Mouse (Mus musculus) CD8-positive naive resting alpha-beta T cell, adult 2 months (primary cell): ENCODE data around the gene Thumpd2.

ENCODE experiments used
- DNase-seq, 2 experiments: peaks; one replicate each; pipeline ENCODE4 v3.0.0; 2022; ENCODE audit warnings: low read depth in 2 of 2, low spot score in 2 of 2

Thumpd2 gene

DNA sequence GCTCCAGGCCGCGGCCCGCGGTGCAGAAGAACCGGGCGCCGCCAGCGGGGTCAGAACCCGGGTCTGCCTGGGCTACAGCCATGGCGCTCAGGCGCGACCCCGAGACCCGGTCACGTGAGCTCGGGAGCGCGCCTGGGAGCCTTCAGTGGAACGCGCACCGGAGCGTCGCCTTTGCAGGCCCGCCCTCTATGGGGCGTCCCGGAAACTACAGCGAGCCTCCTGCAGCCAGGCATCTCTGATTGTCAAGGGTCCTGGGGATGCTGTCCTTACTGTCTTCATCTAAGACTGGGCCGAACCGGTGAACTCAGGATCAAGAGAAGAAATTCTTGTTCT, at the start of gene Thumpd2:
Gene Thumpd2, minus strand, starts transcription at position 104 of the 333 bp plus-strand sequence.
- peak; percentile 85 to 89 for DNase-seq

DNA sequence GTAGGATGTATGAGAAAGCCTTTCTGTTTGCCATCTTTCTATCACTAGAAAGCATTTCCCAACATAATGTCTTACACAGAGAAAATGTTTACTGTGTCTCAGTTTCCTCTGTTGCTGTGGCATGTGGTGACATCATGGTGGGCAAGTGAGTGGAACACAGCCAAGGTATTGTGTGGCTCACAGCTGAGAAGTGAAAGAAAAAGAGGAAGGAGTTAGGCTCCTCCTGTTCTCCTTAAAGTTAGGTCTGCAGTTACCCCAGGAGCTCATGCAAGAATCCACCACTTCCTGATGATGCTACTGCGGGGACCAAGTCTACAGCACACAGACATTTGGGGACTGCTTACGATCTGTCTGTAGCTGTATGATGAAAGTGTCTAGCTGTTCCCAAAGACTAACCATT, 39.4 kb upstream of the Thumpd2 start:
- no peak for DNase-seq

DNA sequence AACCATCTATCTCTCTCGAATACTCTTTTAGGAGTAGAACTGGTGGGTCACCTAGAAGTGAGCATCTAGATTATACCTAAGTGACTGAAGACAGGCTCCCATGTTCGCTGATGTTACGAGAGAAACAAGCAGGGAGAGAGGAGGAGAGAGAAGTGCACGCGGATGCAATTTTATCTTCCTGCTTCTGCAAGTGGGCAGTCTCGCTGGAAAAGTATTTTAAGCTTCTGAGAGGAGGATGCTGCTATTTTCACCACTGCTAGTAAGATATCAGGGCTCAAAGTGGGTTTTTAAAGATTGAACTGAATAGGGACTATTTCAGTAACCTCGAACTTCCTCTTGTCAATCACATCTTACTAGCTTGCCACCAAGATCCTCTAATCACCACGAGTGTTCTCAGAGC, 38.0 kb upstream of the Thumpd2 start:
- DNase-seq = no peak

DNA sequence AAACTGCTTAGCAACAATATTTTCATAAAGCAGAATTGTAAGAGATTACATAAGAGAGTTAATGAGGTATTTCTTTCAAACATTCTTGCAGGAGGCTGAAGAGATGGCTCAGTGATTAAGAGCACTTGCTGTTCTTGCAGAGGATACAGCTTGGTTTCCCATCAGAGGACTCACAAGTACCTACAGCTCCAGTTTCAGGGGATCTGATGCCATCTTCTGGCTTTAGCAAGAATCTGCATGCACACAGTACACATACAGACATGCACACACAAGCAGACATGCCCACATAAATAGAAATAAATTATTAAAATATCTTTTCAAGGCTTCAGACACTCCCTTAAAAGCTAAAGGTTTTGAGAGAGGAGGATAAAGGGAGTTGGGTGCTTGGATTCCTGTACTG, 33.6 kb upstream of the Thumpd2 start:
- DNase-seq = no peak

DNA sequence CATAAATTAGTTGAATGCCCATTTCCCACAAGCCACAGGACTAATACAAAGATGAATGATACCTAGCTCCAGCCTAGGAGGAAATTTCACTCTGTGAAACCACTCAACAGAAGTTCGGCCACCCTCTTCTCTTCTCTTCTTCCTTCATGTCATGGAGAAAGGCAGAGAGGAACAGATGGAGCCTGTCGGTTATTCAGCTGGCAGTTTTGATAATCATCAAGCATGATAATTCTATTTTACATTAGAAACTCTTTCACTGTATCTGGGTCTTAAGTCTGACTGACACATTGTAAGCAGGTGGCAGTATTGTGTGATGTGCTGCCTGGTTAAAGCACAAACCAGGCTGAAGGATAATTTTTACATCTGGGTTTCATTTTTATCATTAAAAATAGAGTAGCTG, 31.6 kb upstream of the Thumpd2 start:
- no peak for DNase-seq

DNA sequence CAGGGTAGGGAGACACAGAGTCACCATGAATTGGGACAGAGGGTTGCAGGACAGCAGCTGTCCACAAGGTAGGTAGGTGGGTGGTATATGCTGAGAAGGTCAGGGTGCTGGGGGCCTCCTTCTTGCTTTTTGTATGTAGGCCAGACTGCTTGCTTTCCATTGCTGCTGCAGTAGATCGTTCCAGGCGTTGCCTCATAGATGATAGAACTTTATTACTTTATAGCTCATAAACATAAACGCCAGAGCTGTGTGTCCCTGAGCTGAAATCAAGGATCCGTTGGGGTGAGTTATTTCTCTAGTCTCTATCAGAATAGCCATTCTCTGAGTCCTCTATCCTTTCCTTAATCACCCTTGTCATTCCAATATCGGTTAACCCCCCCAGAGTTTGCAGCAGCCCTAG, 27.9 kb upstream of the Thumpd2 start:
- DNase-seq = no peak

DNA sequence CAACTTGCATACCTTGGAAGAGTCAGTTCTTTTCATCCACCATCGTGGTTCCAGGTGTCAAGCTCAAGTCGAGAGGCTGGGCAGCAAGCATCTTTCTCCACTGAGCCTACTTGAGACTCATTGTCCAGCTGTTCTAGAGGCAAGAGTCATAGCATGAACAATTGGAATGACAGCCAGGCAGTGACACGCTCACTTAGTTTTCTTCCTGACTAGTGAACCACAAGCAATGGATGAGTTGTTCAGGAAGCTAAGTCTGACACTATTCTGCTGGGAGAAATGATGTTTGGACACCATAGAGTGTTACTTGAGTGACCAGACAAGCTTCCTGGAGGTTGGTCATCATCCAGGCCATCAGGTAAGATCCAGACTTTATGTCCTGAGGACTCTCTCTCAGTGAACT, 24.0 kb upstream of the Thumpd2 start:
- no peak for DNase-seq

DNA sequence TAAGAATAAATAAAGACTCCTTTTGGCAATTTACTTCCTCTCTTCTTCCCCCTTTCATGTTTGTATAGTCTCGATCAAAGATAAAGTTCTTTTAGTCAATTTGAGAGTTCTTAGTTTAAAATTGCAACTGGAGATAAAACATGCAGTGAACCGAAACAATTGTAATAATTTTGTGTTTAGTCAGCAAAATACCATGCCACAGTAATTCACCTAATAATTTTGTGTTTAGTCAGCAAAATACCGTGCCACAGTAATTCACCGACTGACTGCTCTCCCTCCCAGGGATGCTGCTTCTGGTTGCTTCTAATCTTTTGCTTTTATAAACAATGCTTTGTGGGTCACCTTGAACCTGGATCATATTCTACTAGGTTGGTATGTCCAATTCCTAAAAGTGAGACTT, 22.9 kb upstream of the Thumpd2 start:
- no peak for DNase-seq

DNA sequence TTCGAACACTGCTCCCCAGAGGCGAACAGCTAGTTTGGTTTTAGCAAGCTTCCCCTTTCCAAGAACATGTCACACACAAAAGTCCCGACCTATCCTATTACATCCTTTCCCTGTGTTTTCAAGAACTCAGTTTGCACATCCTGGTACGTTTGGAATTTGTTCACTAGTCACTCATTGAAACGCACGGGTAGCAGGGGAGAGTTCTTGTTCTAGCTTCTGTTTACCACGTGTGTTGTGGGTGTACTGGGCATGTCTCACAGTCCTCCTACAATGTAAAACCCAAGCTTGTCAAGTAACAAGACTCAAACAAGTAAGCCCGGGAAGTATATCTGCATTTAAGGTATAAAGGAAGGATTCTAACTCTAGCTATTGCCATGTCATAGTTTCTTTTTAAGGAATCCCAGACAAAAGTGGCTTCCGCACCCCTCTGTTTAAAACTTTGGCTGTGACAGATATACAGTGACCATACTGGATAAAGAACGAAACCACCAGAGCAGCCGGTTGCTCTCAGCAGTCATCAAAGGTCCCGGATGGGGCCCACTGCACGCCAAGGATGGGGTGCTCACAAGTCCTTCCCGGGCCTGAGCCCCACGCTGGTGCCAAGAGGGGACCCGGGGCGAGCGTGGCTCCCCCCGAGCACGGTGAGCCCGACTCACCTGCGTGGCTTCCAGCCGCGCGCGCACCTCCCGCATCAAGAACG, 453 bp downstream of the Thumpd2 start:
- DNase-seq = no peak

DNA sequence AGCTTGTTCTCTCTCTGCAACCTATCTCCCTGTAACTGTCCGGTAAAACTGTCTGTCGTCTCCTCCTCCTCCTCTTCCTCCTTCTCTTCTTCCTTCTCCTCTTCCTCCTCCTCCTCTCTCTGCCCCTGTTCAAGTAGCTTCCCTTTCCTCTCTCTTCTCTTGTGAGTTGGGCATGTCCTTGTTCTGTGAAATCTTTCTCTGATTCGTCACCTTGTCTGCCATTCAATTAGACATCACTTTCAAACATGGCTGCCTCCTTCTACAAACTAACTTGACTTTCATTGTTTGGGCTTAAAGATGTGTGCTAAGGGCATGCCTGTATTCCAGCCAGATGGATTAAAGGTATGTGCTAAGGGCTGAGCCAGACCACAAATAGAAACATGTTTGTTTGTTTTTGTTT, 1.5 kb downstream of the Thumpd2 start:
- no peak for DNase-seq

DNA sequence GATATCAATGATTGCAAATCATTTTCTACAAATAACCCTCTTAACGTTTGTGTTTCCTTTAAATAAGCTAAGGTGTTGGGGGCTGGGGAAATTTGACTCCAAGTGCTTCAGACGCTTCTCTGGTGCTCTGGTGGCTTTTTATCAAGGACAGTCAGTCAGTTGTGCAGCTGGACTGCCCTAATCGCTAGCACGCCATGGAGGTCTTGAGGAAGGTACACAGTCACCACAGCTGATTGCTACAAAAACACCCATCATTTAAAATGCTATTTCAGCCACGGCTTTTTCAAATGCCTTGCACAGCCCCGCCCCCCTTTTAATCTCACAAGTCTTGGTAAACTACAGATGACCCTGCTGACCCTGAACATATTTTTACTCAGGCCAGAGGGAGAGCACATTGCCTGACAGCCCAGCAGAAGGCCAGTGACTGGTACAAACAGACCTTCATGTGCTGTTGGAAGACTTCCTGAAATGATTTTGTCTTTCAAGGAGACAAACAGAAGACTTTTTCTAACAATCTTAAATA, 2.5 kb downstream of the Thumpd2 start:
- DNase-seq = no peak

DNA sequence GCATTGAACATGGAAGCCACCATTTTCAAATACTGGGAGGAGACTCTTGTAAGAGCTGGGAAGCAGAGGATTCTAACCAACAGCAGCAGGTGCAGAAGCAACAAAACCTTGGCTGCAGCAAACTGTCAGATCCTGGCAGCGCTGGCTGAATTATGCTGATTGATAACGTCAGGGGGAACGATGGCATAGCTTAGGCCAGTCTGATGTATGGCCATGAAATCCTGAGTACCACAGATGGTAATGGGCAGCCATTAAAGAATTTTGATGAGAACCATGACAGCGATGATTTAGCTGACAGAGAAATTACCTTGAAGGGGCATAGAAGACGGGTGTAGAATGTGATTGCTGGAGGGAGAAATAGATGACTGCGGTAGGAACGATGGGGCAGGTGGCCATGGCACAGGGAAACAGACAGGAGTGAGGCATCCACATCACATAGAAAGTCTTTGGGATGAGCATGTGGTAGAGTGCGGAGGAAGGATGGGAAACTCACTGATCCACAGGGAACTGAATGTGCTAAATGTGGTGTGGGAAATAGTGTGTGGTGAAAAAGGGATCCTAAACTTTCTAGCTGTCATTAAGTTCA, 8.0 kb downstream of the Thumpd2 start:
- no peak for DNase-seq

DNA sequence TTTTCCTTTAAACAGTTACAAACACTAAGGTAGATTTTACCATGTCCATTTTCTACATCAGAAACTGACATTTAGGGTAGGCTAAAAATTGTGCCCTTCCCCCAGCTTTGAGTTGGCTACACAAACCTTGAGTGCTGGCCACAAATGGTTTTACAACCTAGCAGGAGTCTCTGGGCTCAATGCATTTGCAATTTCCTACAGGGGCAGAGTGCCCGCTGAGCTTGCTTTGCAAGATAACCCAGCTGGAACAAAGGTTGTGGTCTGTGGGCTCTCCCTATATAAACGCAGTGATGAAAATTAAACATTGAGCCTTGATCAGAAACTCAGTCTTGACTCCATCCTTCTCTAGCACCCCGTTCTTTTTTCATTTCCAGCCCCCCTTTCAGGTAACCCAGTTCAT, 8.8 kb downstream of the Thumpd2 start:
- no peak for DNase-seq

DNA sequence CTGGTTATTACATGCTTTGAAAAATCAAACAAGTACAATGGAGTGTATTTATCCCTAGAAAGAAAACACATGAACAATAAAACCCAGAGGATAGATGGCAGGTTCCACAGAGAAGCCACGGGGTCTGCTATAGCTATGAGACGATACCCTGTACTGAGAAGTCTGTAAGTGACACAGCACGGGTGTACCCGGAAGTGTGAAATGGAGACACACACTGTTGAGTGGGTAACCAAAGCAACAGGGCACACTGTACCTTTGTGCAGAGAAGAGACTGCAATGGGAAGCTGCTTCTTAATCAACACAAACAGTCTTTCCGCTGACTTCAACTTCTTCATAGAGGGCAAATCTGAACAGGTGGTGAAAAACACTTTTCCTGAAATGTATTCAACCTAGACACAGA, 9.4 kb downstream of the Thumpd2 start:
- no peak for DNase-seq

DNA sequence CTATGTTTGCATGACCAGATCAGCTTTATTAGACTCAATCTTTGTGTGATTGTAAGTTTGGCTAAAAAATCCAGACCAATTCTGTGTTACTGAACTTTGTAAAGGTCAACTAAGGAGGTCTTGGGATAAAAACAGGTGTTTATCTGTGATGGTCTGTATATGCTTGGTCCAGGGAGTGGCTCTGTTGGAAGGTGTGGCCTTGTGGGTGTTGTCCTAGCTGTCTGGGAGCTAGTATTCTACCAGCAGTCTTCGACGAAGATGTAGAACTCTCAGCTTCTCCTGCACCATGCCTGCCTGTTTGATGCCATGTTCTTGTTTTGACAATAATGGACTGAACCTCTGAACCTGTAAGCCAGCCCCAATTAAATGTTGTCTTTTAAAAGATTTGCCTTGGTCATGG, 11.6 kb downstream of the Thumpd2 start:
- no peak for DNase-seq

DNA sequence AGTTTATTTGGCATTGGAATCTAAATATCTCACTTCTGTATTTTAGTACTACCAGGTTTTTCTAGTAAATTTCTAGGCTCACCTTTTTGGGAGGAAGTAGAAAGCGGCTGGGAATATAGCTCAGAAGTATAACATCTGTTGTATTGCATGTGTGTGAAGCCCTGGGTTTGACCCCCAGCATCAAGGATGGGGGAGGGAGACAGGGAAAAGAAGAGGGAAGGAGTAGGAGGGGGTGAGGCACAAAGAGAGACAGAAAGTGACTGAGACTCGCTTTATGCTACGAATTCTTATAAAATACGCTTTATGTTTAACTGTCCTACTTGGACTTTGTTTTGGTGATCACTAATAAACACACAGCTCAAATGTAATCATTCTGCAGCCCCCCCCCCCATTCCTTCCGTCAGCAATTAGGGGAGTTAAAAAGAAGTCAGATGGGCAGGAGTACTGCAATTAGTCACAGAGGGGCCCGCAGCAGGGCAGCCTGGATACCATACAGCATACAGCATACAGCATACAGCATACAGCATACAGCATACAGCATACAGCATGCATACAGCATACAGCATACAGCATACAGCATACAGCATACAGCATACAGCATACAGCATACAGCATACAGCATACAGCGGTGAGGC, 16.8 kb downstream of the Thumpd2 start:
- DNase-seq = no peak

DNA sequence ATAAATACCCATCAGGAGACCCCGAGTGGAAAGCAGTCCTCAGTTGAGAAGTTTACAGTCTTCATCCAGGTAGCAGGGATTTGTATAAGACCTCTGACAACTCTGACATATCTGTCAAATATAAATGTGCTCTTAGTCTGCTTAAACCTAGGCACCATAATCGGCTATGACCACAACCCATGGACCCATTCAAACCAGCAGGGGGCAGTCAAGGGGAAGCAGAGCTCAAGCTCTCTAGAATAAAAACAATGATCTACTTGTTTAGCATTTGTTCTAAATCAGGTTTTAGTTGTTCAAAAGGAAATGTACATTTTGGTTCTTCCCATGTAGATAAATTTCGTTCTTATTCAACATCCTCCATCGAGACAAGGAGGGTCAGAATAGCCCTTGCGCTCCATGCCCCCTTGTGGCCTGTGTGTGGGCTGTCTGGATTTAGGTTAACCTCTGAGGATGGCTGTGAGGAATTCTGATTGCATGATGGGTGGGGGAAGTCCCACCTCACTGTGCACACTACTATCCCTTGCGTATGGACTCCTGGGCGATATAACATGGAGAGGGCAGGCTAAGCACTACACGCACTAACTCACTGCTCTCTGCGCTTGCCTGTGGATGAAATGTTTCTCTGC, 19.2 kb downstream of the Thumpd2 start:
- peak; percentile 33 to 53 for DNase-seq

DNA sequence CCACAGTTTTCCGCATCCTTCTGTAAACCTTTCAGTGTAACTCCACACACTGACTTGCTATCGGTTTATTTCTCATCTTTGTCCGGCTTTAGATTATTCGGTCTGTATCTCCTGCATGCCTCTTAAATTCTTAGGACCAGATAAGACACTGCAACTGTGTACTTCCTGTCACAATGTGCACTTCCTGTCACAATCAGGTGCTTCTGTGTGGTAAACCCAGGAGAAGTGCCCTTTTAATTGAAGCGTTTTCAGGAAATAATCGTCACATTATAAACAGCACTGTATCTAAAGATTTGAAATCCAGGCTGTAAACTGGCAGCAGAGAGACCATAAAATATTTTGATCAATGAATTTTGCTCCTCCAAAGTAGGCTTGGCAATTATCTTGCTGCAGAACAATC, 19.8 kb downstream of the Thumpd2 start:
- no peak for DNase-seq

DNA sequence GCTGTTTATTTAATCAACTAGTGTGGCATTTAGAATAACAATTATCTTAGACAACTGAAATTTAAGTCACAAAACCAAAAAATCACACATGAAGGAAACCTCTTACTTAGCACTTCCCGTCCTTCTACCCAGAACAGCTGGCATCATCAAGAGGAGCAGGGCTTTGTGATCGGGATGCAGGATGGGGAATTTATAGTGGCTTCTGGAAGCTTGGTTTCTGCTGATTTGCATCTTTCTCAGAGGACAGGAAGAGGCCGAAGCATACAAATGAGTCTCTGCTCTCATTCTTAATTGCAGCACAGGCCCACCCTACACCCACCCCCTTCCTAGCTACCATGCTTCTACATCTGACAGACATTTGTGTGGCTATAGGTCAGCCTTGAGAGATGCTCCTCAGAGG, 20.5 kb downstream of the Thumpd2 start:
- no peak for DNase-seq

DNA sequence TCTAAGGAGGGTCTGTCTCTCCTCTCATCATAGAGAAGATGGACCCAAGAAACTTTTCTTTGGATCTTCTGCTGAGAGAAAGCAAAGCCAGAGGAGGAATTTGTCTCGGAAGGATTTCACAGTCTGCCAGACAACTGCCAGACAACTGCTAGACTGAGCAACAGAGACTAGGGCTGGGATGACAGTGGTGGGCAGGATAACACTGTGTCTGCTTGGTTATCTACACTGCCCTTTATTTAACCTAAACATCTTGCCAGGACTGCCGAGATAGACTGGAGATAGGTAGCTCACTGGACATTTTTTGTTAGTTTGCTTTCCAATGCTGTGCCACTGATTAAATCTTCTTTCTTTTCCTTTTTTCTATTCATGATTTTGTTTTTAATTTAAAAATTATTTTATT, 23.2 kb downstream of the Thumpd2 start:
- DNase-seq = no peak

DNA sequence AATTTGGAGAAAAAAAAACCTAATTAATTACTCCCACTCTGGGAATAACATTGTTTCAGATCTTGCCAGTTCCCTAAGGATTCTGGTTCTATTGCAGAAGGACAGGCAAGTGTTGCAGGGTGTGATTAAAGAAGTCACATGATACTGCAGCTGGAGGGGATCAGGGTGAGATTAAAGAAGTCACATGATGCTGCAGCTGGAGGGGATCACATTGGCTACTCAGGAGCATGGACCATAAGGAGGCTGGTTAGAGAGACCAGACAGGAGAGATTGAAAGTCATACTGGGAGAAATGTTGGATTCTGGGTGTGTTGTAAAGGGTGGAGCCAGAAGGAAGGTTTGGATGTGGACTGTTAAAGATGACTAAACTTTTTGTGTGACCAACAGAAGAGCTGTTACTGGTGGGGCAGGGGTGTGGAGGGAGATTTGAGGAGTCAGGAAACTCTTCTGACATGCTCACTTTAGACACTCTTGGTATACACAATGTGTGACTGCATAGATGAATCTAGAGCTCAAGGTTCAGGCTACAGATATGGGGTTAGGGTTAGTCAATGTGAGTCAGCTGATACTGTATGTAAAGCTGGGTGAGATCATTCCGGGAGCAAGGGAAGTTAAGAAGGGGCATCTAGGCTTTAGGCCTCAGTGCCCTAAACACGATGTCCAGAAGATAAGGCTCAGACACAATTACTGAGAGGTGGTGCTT, 26.0 kb downstream of the Thumpd2 start:
- no peak for DNase-seq

DNA sequence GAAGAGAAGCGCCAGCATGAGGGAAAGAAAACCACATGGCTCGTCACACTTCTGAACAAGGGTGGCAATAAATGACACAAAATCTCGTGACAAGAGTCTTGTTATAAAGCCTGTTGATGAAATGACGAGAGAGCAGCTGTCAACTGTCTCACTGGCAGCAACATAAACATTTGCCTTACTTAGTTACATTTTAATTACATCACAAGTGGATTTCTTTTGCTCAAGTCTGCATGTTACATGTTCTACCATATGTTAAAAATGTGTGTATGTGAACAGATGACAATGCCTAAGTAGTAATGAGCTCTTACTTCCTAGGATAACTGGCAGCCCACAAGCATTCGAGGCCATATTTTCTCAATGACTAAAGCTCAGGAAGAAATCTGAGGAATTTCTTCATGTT, 29.5 kb downstream of the Thumpd2 start:
- DNase-seq = no peak
